Mouse (Mus musculus): ENCODE measurements around the gene Amt.
A peak's percentile ranks its signal among the peaks of the same experiment; 100 is the strongest.
"Not testable (repeated sequence)": the region's sequence is repeated elsewhere in the genome, so short reads cannot be mapped to it uniquely, and the experiment has no call there.

Gene Amt

GRCm38 (mm10) chr9:108280071-108280828 is 16.4 kb upstream of the Amt start:
- peak; percentile 62 for DNase-seq (ENCODE audit: low spot score)

- DNase-seq (ENCODE audit: low spot score), result no peak
These were observed 12.2 kb upstream of the Amt start for GRCm38 (mm10) chr9:108284410-108284809.

GRCm38 (mm10) chr9:108287526-108288238 is 9.0 kb upstream of the Amt start:
- DNase-seq (ENCODE audit: low spot score), result not testable (repeated sequence)

GRCm38 (mm10) chr9:108289347-108289746 is 7.3 kb upstream of the Amt start:
- no peak for DNase-seq (ENCODE audit: low spot score)

- DNase-seq (ENCODE audit: low spot score), result peak; percentile 88
These were observed 6.5 kb upstream of the Amt start, which contains the start of gene Nicn1 for GRCm38 (mm10) chr9:108290016-108290750. TSS of gene Nicn1 (plus strand) at chr9:108290429.

- no peak for DNase-seq (ENCODE audit: low spot score)
These were observed 5.9 kb upstream of the Amt start for GRCm38 (mm10) chr9:108290773-108291172.

- DNase-seq (ENCODE audit: low spot score), result no peak
These were observed 5.2 kb downstream of the Amt start for GRCm38 (mm10) chr9:108301853-108302252.

- no peak for DNase-seq (ENCODE audit: low spot score)
These were observed 8.1 kb downstream of the Amt start for GRCm38 (mm10) chr9:108304716-108305115.

- no peak for DNase-seq (ENCODE audit: low spot score)
These were observed 8.5 kb downstream of the Amt start for GRCm38 (mm10) chr9:108305170-108305569.

- DNase-seq (ENCODE audit: low spot score), result peak; percentile 99
These were observed 9.2 kb downstream of the Amt start, which contains the start of the genes Rhoa and Tcta for GRCm38 (mm10) chr9:108305629-108306520. TSS of gene Rhoa (plus strand) at chr9:108306129. TSS of gene Tcta (minus strand) at chr9:108306160.

GRCm38 (mm10) chr9:108306571-108306980 is 9.9 kb downstream of the Amt start:
- peak; percentile 65 for DNase-seq (ENCODE audit: low spot score)

- DNase-seq (ENCODE audit: low spot score), result no peak
These were observed 10.6 kb downstream of the Amt start for GRCm38 (mm10) chr9:108307021-108307807.

GRCm38 (mm10) chr9:108308141-108308540 is 11.5 kb downstream of the Amt start:
- no peak for DNase-seq (ENCODE audit: low spot score)

- no peak for DNase-seq (ENCODE audit: low spot score)
These were observed 20.9 kb downstream of the Amt start for GRCm38 (mm10) chr9:108317572-108317971.

GRCm38 (mm10) chr9:108318462-108318861 is 21.8 kb downstream of the Amt start:
- no peak for DNase-seq (ENCODE audit: low spot score)

- DNase-seq (ENCODE audit: low spot score), result not testable (repeated sequence)
These were observed 25.4 kb downstream of the Amt start for GRCm38 (mm10) chr9:108322054-108322453.

- DNase-seq (ENCODE audit: low spot score), result no peak
These were observed 28.1 kb downstream of the Amt start for GRCm38 (mm10) chr9:108324784-108325183.

- DNase-seq (ENCODE audit: low spot score), result no peak
These were observed 29.2 kb downstream of the Amt start for GRCm38 (mm10) chr9:108325811-108326210.

- no peak for DNase-seq (ENCODE audit: low spot score)
These were observed 41.3 kb downstream of the Amt start for GRCm38 (mm10) chr9:108337848-108338550.

GRCm38 (mm10) chr9:108338551-108338885 is 41.9 kb downstream of the Amt start:
- no peak for DNase-seq (ENCODE audit: low spot score)

Data from ovary, adult 18-20 months (tissue).